Mouse (Mus musculus) erythroblast, adult 5-6 weeks (primary cell): Measurements from ENCODE around the gene Igsf6. TPM values are rescaled to one million over a fixed set of nuclear protein-coding genes. Genes with fewer than 3 reads are reported as not detected.

Experiments used
- ATAC-seq: replicated peaks from 2 replicates; pipeline ENCODE4 v1.8.0; 2016; ENCODE audit warnings: moderate number of reproducible peaks, mild to moderate bottlenecking, moderate TSS enrichment, inconsistent platforms; ENCODE audit not compliant: poor library complexity, low FRiP score, severe bottlenecking
- total RNA-seq, 2 experiments: library from RNA; stranded (forward) in 1 of 2; stranded (reverse) in 1 of 2; fragments of 150-400 nt in 1 of 2; fragments of 200-764, 138-1000 nt in 1 of 2; gene quantifications; 2 replicates each; pipeline versions ENCODE4 v1.2.3 to v1.2.4; 2015 to 2017; ENCODE audit warnings: low replicate concordance in 2 of 2

The Igsf6 gene
- total RNA-seq (2015; ENCODE audit: low replicate concordance) (143 and 177 TPM in 2 replicates), total RNA-seq (2017; ENCODE audit: low replicate concordance) (89.2 and 93.5 TPM in 2 replicates)

GRCm38 (mm10) chr7:121074281-121074680, at the start of gene Igsf6:
Gene Igsf6 (minus strand): TSS chr7:121074572.
- ATAC-seq: no peak

- ATAC-seq: peak; percentile 72
Observed at GRCm38 (mm10) chr7:121120143-121120818, 45.9 kb upstream of the Igsf6 start.

- no peak for ATAC-seq
Observed at GRCm38 (mm10) chr7:121111762-121112161, 37.4 kb upstream of the Igsf6 start.

- ATAC-seq: no peak
Observed at GRCm38 (mm10) chr7:121111321-121111720, 36.9 kb upstream of the Igsf6 start.

GRCm38 (mm10) chr7:121107851-121108250, 33.5 kb upstream of the Igsf6 start:
- no peak for ATAC-seq

GRCm38 (mm10) chr7:121098614-121099389, 24.4 kb upstream of the Igsf6 start:
- ATAC-seq: no peak

GRCm38 (mm10) chr7:121093026-121093425, 18.7 kb upstream of the Igsf6 start:
- 0 out of 2 replicates have a peak, but pooled peaks have one; percentile 30 for ATAC-seq

GRCm38 (mm10) chr7:121090748-121091147, 16.4 kb upstream of the Igsf6 start:
- ATAC-seq: no peak

GRCm38 (mm10) chr7:121088745-121089144, 14.4 kb upstream of the Igsf6 start:
- ATAC-seq: no peak

- no peak for ATAC-seq
Observed at GRCm38 (mm10) chr7:121085500-121085899, 11.1 kb upstream of the Igsf6 start.

- ATAC-seq: no peak
Observed at GRCm38 (mm10) chr7:121084840-121085453, 10.6 kb upstream of the Igsf6 start.

GRCm38 (mm10) chr7:121082949-121083513, 8.7 kb upstream of the Igsf6 start:
- no peak for ATAC-seq

GRCm38 (mm10) chr7:121081816-121082215, 7.4 kb upstream of the Igsf6 start:
- no peak for ATAC-seq

- no peak for ATAC-seq
Observed at GRCm38 (mm10) chr7:121081350-121081749, 7.0 kb upstream of the Igsf6 start, which contains the start of gene Otoa. Gene Otoa (plus strand): TSS chr7:121081650.

- ATAC-seq: peak; percentile 88
Observed at GRCm38 (mm10) chr7:121077829-121078228, 3.5 kb upstream of the Igsf6 start.

GRCm38 (mm10) chr7:121077311-121077710, 2.9 kb upstream of the Igsf6 start:
- ATAC-seq: no peak

- no peak for ATAC-seq
Observed at GRCm38 (mm10) chr7:121075416-121075815, 1.0 kb upstream of the Igsf6 start.

GRCm38 (mm10) chr7:121074801-121075400, 529 bp upstream of the Igsf6 start:
- ATAC-seq: no peak

GRCm38 (mm10) chr7:121072506-121072905, 1.9 kb downstream of the Igsf6 start:
- ATAC-seq: no peak

GRCm38 (mm10) chr7:121071276-121071675, 3.1 kb downstream of the Igsf6 start:
- no peak for ATAC-seq
